Comparison of ENCODE assay signal across 20 mouse cellular contexts in genomic region chr12:35685189-35685588, GRCm38 (mm10).
A peak's percentile ranks its signal among the peaks of the same experiment; 100 is the strongest.
DNase-seq lines count a peak whose midpoint lies in the region; ATAC-seq and TF ChIP-seq lines count a peak whose summit lies in the region.
"Had no signal": no experiment of that assay in that cellular context is flagged by ENCODE, and none has a peak within 500 bp of the region (broad histone marks: within the 10 kb centered on the region; RNA-seq: fewer than 3 reads in every experiment).

No protein-coding gene starts in this region.

- peak; percentile 50; the same call in 1 of the 2 replicates for ATAC-seq in embryonic facial prominence, embryonic 14.5 days (ENCODE audit: low read depth)
- peak; percentile 59; the same call in 1 of the 2 replicates for ATAC-seq in stomach, postnatal 0 days (ENCODE audit: low FRiP score, low TSS enrichment)
- ATAC-seq: hindbrain, postnatal 0 days; midbrain, embryonic 16.5 days; Patski had no signal

- intact Hi-C loops in gastrocnemius, postnatal 36 days (cut with DNase I), result no loop called here

- no peak for TF ChIP-seq EP300 in stomach, postnatal 0 days (optimal IDR thresholded peaks at IDR 0.05)

- no peak overlapping the region for H3K27ac ChIP-seq in embryonic facial prominence, embryonic 14.5 days (replicated peaks; ENCODE audit: low read depth, low read length)
- no peak overlapping the region for H3K27ac ChIP-seq in embryonic facial prominence, embryonic 10.5 days (replicated peaks)
- H3K27ac ChIP-seq in stomach, postnatal 0 days (replicated peaks), result no peak overlapping the region
- H3K27ac ChIP-seq: heart, adult 2 months; hindbrain, postnatal 0 days; limb, embryonic 10.5 days; macrophage; stomach, embryonic 15.5 days had no signal

- H3K9ac ChIP-seq in embryonic facial prominence, embryonic 14.5 days (ENCODE audit: low read depth, low read length), result no peak overlapping the region
- H3K9ac ChIP-seq in stomach, postnatal 0 days (ENCODE audit: low read length), result no peak overlapping the region
- H3K9ac ChIP-seq: stomach, embryonic 15.5 days had no signal

- H3K27me3 ChIP-seq in embryonic facial prominence, embryonic 14.5 days (replicated peaks; ENCODE audit: control insufficient read depth, insufficient read depth, low read length), result no peaks in the 10 kb centered on the region
- no peaks in the 10 kb centered on the region for H3K27me3 ChIP-seq in embryonic facial prominence, embryonic 10.5 days (replicated peaks; ENCODE audit: low read depth, poor library complexity, severe bottlenecking)
- H3K27me3 ChIP-seq in stomach, postnatal 0 days (ENCODE audit: control insufficient read depth, insufficient read depth, low read length), result no peaks in the 10 kb centered on the region
- H3K27me3 ChIP-seq: CH12.LX; Patski; stomach, embryonic 15.5 days had no signal

- 48% methylated on average over 3 of the region's 3 CpGs for WGBS in embryonic facial prominence, embryonic 14.5 days
- WGBS in embryonic facial prominence, embryonic 10.5 days, result 68% methylated on average over 3 of the region's 3 CpGs
- WGBS in stomach, postnatal 0 days, result 48% methylated on average over 3 of the region's 3 CpGs

- no peak for TF ChIP-seq CTCF in stomach, postnatal 0 days (IDR thresholded peaks at IDR 0.05; ENCODE audit: low read depth)

- no peak overlapping the region for H3K4me3 ChIP-seq in embryonic facial prominence, embryonic 14.5 days (ENCODE audit: low read depth, low read length)
- no peak overlapping the region for H3K4me3 ChIP-seq in embryonic facial prominence, embryonic 10.5 days
- H3K4me3 ChIP-seq in stomach, postnatal 0 days (ENCODE audit: low read depth, low read length), result no peak overlapping the region
- H3K4me3 ChIP-seq: erythroblast, embryonic 14.5 days; heart, adult 2 months; limb, embryonic 10.5 days; stomach, embryonic 15.5 days had no signal

- H3K4me2 ChIP-seq in embryonic facial prominence, embryonic 14.5 days (ENCODE audit: low read depth, low read length), result no peak overlapping the region
- no peak overlapping the region for H3K4me2 ChIP-seq in stomach, postnatal 0 days (replicated peaks; ENCODE audit: low read depth)
- H3K4me2 ChIP-seq: stomach, embryonic 15.5 days had no signal

- peak; percentile 61 for DNase-seq in embryonic facial prominence, embryonic 14.5 days (ENCODE audit: low spot score)
- DNase-seq in embryonic facial prominence, embryonic 10.5 days (ENCODE audit: low spot score), result no peak
- DNase-seq in urinary bladder, postnatal 14 days (ENCODE audit: low spot score), result peak; percentile 24
- DNase-seq in urinary bladder, postnatal 25 days (ENCODE audit: low spot score), result no peak
- peak; percentile 19 for DNase-seq in stomach, postnatal 0 days (ENCODE audit: low spot score)
- DNase-seq in gastrocnemius, postnatal 36 days, result no peak
- DNase-seq in left cerebral cortex, adult 18-20 months (ENCODE audit: low spot score in 2 of 2), result no peak
- no peak for DNase-seq in kidney, postnatal 36 days
- DNase-seq: cerebellum, adult 11-12 months; embryo, embryonic 11 days; heart, adult 2 months; heart, postnatal 10 days had no signal

- H3K9me3 ChIP-seq in embryonic facial prominence, embryonic 14.5 days (ENCODE audit: control insufficient read depth, low read length), result no peaks in the 10 kb centered on the region
- no peaks in the 10 kb centered on the region for H3K9me3 ChIP-seq in embryonic facial prominence, embryonic 10.5 days
- H3K9me3 ChIP-seq in stomach, postnatal 0 days (ENCODE audit: control insufficient read depth, low read length), result no peaks in the 10 kb centered on the region
- H3K9me3 ChIP-seq: limb, embryonic 10.5 days; stomach, embryonic 15.5 days had no signal

- H3K4me1 ChIP-seq in embryonic facial prominence, embryonic 14.5 days (ENCODE audit: control insufficient read depth, insufficient read depth, low read length), result peaks cover under 1% of the 10 kb centered on the region; the same call in 1 of the 2 replicates
- H3K4me1 ChIP-seq in embryonic facial prominence, embryonic 10.5 days, result no peaks in the 10 kb centered on the region
- H3K4me1 ChIP-seq in stomach, postnatal 0 days (replicated peaks; ENCODE audit: control insufficient read depth, insufficient read depth), result no peaks in the 10 kb centered on the region
- H3K4me1 ChIP-seq: limb, embryonic 10.5 days; stomach, embryonic 15.5 days had no signal

- no peaks in the 10 kb centered on the region for H3K36me3 ChIP-seq in embryonic facial prominence, embryonic 14.5 days (ENCODE audit: control insufficient read depth, insufficient read depth, low read length)
- no peaks in the 10 kb centered on the region for H3K36me3 ChIP-seq in embryonic facial prominence, embryonic 10.5 days (replicated peaks)
- H3K36me3 ChIP-seq in stomach, postnatal 0 days (ENCODE audit: control insufficient read depth, insufficient read depth, low read length), result no peaks in the 10 kb centered on the region
- H3K36me3 ChIP-seq: limb, embryonic 10.5 days; stomach, embryonic 15.5 days had no signal

Comparison
In these comparisons a context has a peak if more than half of its experiments do, and no peak if none do; other contexts are left out.
1. DNase-seq: peak in embryonic facial prominence, embryonic 14.5 days (single experiment), urinary bladder, postnatal 14 days (single experiment) and stomach, postnatal 0 days (single experiment); none in embryonic facial prominence, embryonic 10.5 days (single experiment), urinary bladder, postnatal 25 days (single experiment), gastrocnemius, postnatal 36 days (0 of 2), left cerebral cortex, adult 18-20 months (0 of 2) and kidney, postnatal 36 days (0 of 2).